Mouse (Mus musculus): Measurements from ENCODE around the gene Gm2663. TPM values are rescaled to one million over a fixed set of nuclear protein-coding genes. Genes with fewer than 3 reads are reported as not detected.
"Not testable (repeated sequence)": the region's sequence is repeated elsewhere in the genome, so short reads cannot be mapped to it uniquely, and the experiment has no call there.

Gm2663 gene
- polyA plus RNA-seq (2014; fragmentation: Nextera tagmentation; extraction: Ambion mirVana), result not detected in 2 replicates

GRCm38 (mm10) chr6:40999379-40999778, at the start of gene Gm2663:
Gm2663 (minus strand) TSS chr6:40999479.
- not testable (repeated sequence) for H3K4me3 ChIP-seq (ENCODE audit: low read depth, low read length); DNase-seq (ENCODE audit: low spot score); H3K4me1 ChIP-seq (ENCODE audit: control insufficient read depth, insufficient read depth, low read length); H3K36me3 ChIP-seq (ENCODE audit: control insufficient read depth, insufficient read depth, low read length); H3K27ac ChIP-seq (ENCODE audit: low read depth, low read length); H3K27me3 ChIP-seq (replicated peaks; ENCODE audit: control insufficient read depth, insufficient read depth, low read length); H3K9ac ChIP-seq (ENCODE audit: low read length); ATAC-seq; H3K9me3 ChIP-seq (replicated peaks; ENCODE audit: control insufficient read depth, low read length); H3K4me2 ChIP-seq (ENCODE audit: low read length)

- WGBS, result 76% methylated on average over 1 of the region's 1 CpGs
- no peaks in the 10 kb centered on the region for H3K9me3 ChIP-seq (replicated peaks; ENCODE audit: control insufficient read depth, low read length)
- no peak overlapping the region for H3K4me3 ChIP-seq (ENCODE audit: low read depth, low read length)
- H3K9ac ChIP-seq (ENCODE audit: low read length), result no peak overlapping the region
- H3K36me3 ChIP-seq (ENCODE audit: control insufficient read depth, insufficient read depth, low read length), result no peaks in the 10 kb centered on the region
- no peaks in the 10 kb centered on the region for H3K4me1 ChIP-seq (ENCODE audit: control insufficient read depth, insufficient read depth, low read length)
- no peak overlapping the region for H3K27ac ChIP-seq (ENCODE audit: low read depth, low read length)
- H3K27me3 ChIP-seq (replicated peaks; ENCODE audit: control insufficient read depth, insufficient read depth, low read length), result no peaks in the 10 kb centered on the region
- ATAC-seq (no peak), DNase-seq (ENCODE audit: low spot score) (no peak)
- no peak overlapping the region for H3K4me2 ChIP-seq (ENCODE audit: low read length)
Observed at GRCm38 (mm10) chr6:41048602-41049001, 49.3 kb upstream of the Gm2663 start.

- no peaks in the 10 kb centered on the region for H3K27me3 ChIP-seq (replicated peaks; ENCODE audit: control insufficient read depth, insufficient read depth, low read length)
- H3K9ac ChIP-seq (ENCODE audit: low read length), result no peak overlapping the region
- H3K4me3 ChIP-seq (ENCODE audit: low read depth, low read length), result no peak overlapping the region
- no peak overlapping the region for H3K27ac ChIP-seq (ENCODE audit: low read depth, low read length)
- H3K4me1 ChIP-seq (ENCODE audit: control insufficient read depth, insufficient read depth, low read length), result no peaks in the 10 kb centered on the region
- no peak overlapping the region for H3K4me2 ChIP-seq (ENCODE audit: low read length)
- 84% methylated on average over 1 of the region's 1 CpGs for WGBS
- DNase-seq (ENCODE audit: low spot score) (no peak), ATAC-seq (no peak)
- H3K9me3 ChIP-seq (replicated peaks; ENCODE audit: control insufficient read depth, low read length), result no peaks in the 10 kb centered on the region
- H3K36me3 ChIP-seq (ENCODE audit: control insufficient read depth, insufficient read depth, low read length), result no peaks in the 10 kb centered on the region
Observed at GRCm38 (mm10) chr6:41047961-41048360, 48.7 kb upstream of the Gm2663 start.

GRCm38 (mm10) chr6:41047202-41047601, 47.9 kb upstream of the Gm2663 start:
- H3K36me3 ChIP-seq (ENCODE audit: control insufficient read depth, insufficient read depth, low read length), result no peaks in the 10 kb centered on the region
- no peaks in the 10 kb centered on the region for H3K9me3 ChIP-seq (replicated peaks; ENCODE audit: control insufficient read depth, low read length)
- H3K4me2 ChIP-seq (ENCODE audit: low read length), result no peak overlapping the region
- no peaks in the 10 kb centered on the region for H3K4me1 ChIP-seq (ENCODE audit: control insufficient read depth, insufficient read depth, low read length)
- no peaks in the 10 kb centered on the region for H3K27me3 ChIP-seq (replicated peaks; ENCODE audit: control insufficient read depth, insufficient read depth, low read length)
- H3K9ac ChIP-seq (ENCODE audit: low read length), result no peak overlapping the region
- ATAC-seq (no peak), DNase-seq (ENCODE audit: low spot score) (no peak)
- H3K27ac ChIP-seq (ENCODE audit: low read depth, low read length), result no peak overlapping the region
- 96% methylated on average over 1 of the region's 1 CpGs for WGBS
- H3K4me3 ChIP-seq (ENCODE audit: low read depth, low read length), result no peak overlapping the region

GRCm38 (mm10) chr6:41046553-41046952, 47.3 kb upstream of the Gm2663 start:
- no peak for DNase-seq (ENCODE audit: low spot score)
- no peaks in the 10 kb centered on the region for H3K36me3 ChIP-seq (ENCODE audit: control insufficient read depth, insufficient read depth, low read length)
- 68% methylated on average over 2 of the region's 2 CpGs for whole genome bisulfite sequencing
- no peaks in the 10 kb centered on the region for H3K4me1 ChIP-seq (ENCODE audit: control insufficient read depth, insufficient read depth, low read length)
- no peak overlapping the region for H3K4me2 ChIP-seq (ENCODE audit: low read length)
- no peak overlapping the region for H3K27ac ChIP-seq (ENCODE audit: low read depth, low read length)
- H3K27me3 ChIP-seq (replicated peaks; ENCODE audit: control insufficient read depth, insufficient read depth, low read length), result no peaks in the 10 kb centered on the region
- ATAC-seq, result no peak
- no peak overlapping the region for H3K4me3 ChIP-seq (ENCODE audit: low read depth, low read length)
- no peaks in the 10 kb centered on the region for H3K9me3 ChIP-seq (replicated peaks; ENCODE audit: control insufficient read depth, low read length)
- no peak overlapping the region for H3K9ac ChIP-seq (ENCODE audit: low read length)

GRCm38 (mm10) chr6:41044753-41045152, 45.5 kb upstream of the Gm2663 start:
- no peak overlapping the region for H3K27ac ChIP-seq (ENCODE audit: low read depth, low read length)
- H3K4me1 ChIP-seq (ENCODE audit: control insufficient read depth, insufficient read depth, low read length), result no peaks in the 10 kb centered on the region
- no peaks in the 10 kb centered on the region for H3K27me3 ChIP-seq (replicated peaks; ENCODE audit: control insufficient read depth, insufficient read depth, low read length)
- ATAC-seq (no peak), DNase-seq (ENCODE audit: low spot score) (no peak)
- H3K36me3 ChIP-seq (ENCODE audit: control insufficient read depth, insufficient read depth, low read length), result no peaks in the 10 kb centered on the region
- no peak overlapping the region for H3K4me2 ChIP-seq (ENCODE audit: low read length)
- H3K4me3 ChIP-seq (ENCODE audit: low read depth, low read length), result no peak overlapping the region
- H3K9me3 ChIP-seq (replicated peaks; ENCODE audit: control insufficient read depth, low read length), result no peaks in the 10 kb centered on the region
- H3K9ac ChIP-seq (ENCODE audit: low read length), result no peak overlapping the region
- 88% methylated on average over 1 of the region's 1 CpGs for WGBS

GRCm38 (mm10) chr6:41044314-41044713, 45.0 kb upstream of the Gm2663 start:
- Histone ChIP-seq H3K4me3 (ENCODE audit: low read depth, low read length) (no peak overlapping the region), H3K36me3 (ENCODE audit: control insufficient read depth, insufficient read depth, low read length) (no peaks in the 10 kb centered on the region), H3K27me3 (replicated peaks; ENCODE audit: control insufficient read depth, insufficient read depth, low read length) (no peaks in the 10 kb centered on the region), H3K9me3 (replicated peaks; ENCODE audit: control insufficient read depth, low read length) (no peaks in the 10 kb centered on the region), H3K27ac (ENCODE audit: low read depth, low read length) (no peak overlapping the region), H3K4me1 (ENCODE audit: control insufficient read depth, insufficient read depth, low read length) (no peaks in the 10 kb centered on the region), H3K9ac (ENCODE audit: low read length) (no peak overlapping the region), H3K4me2 (ENCODE audit: low read length) (no peak overlapping the region)
- DNase-seq (ENCODE audit: low spot score) (no peak), ATAC-seq (no peak)
- WGBS, result 79% methylated on average over 1 of the region's 1 CpGs

- H3K27ac ChIP-seq (ENCODE audit: low read depth, low read length), result no peak within 1 kb of the TSS
- H3K36me3 ChIP-seq (ENCODE audit: control insufficient read depth, insufficient read depth, low read length), result no peaks in the 10 kb centered on the region
- no peaks in the 10 kb centered on the region for H3K4me1 ChIP-seq (ENCODE audit: control insufficient read depth, insufficient read depth, low read length)
- H3K27me3 ChIP-seq (replicated peaks; ENCODE audit: control insufficient read depth, insufficient read depth, low read length), result no peaks in the 10 kb centered on the region
- H3K4me2 ChIP-seq (ENCODE audit: low read length), result no peak within 1 kb of the TSS
- no peak for ATAC-seq
- no peak for DNase-seq (ENCODE audit: low spot score)
- H3K9me3 ChIP-seq (replicated peaks; ENCODE audit: control insufficient read depth, low read length), result no peaks in the 10 kb centered on the region
- H3K9ac ChIP-seq (ENCODE audit: low read length), result no peak within 1 kb of the TSS
- H3K4me3 ChIP-seq (ENCODE audit: low read depth, low read length), result no peak within 1 kb of the TSS
Observed at GRCm38 (mm10) chr6:41035409-41035808, 36.1 kb upstream of the Gm2663 start, which contains the start of gene 2210010C04Rik. 2210010C04Rik (minus strand) TSS chr6:41035509.

- no peaks in the 10 kb centered on the region for H3K4me1 ChIP-seq (ENCODE audit: control insufficient read depth, insufficient read depth, low read length)
- H3K36me3 ChIP-seq (ENCODE audit: control insufficient read depth, insufficient read depth, low read length), result no peaks in the 10 kb centered on the region
- H3K9me3 ChIP-seq (replicated peaks; ENCODE audit: control insufficient read depth, low read length), result no peaks in the 10 kb centered on the region
- no peak overlapping the region for H3K27ac ChIP-seq (ENCODE audit: low read depth, low read length)
- no peak overlapping the region for H3K4me2 ChIP-seq (ENCODE audit: low read length)
- no peaks in the 10 kb centered on the region for H3K27me3 ChIP-seq (replicated peaks; ENCODE audit: control insufficient read depth, insufficient read depth, low read length)
- no peak for ATAC-seq
- DNase-seq (ENCODE audit: low spot score), result no peak
- no peak overlapping the region for H3K9ac ChIP-seq (ENCODE audit: low read length)
- 86% methylated on average over 6 of the region's 6 CpGs for WGBS
- no peak overlapping the region for H3K4me3 ChIP-seq (ENCODE audit: low read depth, low read length)
Observed at GRCm38 (mm10) chr6:41032802-41033201, 33.5 kb upstream of the Gm2663 start.
